15 mouse cellular contexts compared by ENCODE assay signal in the genomic region with DNA sequence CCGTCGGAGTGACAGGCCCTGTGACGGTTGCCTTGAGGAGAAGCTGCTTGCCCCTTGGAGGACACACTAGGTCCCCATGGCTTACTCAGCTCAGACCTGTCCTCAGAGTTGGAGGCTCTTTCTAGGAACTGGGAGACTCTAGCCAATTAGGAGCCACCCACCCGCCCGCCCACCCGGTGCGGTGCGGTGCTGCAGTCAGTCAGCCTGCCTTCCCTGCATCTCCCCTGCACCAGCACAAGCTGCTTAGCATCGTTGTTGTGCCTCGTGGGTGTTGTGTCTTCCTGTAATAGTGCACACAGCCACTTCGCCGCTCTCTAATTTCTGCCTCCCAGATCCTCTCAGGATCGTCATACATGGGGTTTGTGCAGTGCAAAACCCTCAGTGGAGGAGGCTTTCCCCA.
DNase-seq lines count a peak whose midpoint lies in the region; ATAC-seq lines count a peak whose summit lies in the region.
"Had no signal": no experiment of that assay in that cellular context is flagged by ENCODE, and none has a peak within 500 bp of the region (broad histone marks: within the 10 kb centered on the region; RNA-seq: fewer than 3 reads in every experiment).

No protein-coding gene starts in this region.

- no peaks in the 10 kb centered on the region for H3K27me3 ChIP-seq in kidney, embryonic 14.5 days (ENCODE audit: control insufficient read depth, insufficient read depth, low read length)
- H3K27me3 ChIP-seq in forebrain, embryonic 10.5 days (ENCODE audit: poor library complexity, severe bottlenecking): peaks cover 65% of the 10 kb centered on the region
- peaks cover 7% of the 10 kb centered on the region for H3K27me3 ChIP-seq in hindbrain, embryonic 12.5 days
- H3K27me3 ChIP-seq in midbrain, embryonic 15.5 days (replicated peaks): no peaks in the 10 kb centered on the region
- H3K27me3 ChIP-seq: intestine, embryonic 15.5 days had no signal

- H3K27ac ChIP-seq in kidney, embryonic 14.5 days (ENCODE audit: low read depth, low read length): no peak overlapping the region
- peak overlapping the region; percentile 62 for H3K27ac ChIP-seq in forebrain, embryonic 10.5 days
- H3K27ac ChIP-seq in hindbrain, embryonic 12.5 days: peak overlapping the region; percentile 71
- peak overlapping the region; percentile 75 for H3K27ac ChIP-seq in midbrain, embryonic 15.5 days
- H3K27ac ChIP-seq: heart, embryonic 10.5 days; intestine, embryonic 15.5 days; liver, embryonic 14.5 days had no signal

- H3K4me1 ChIP-seq in kidney, embryonic 14.5 days (ENCODE audit: control insufficient read depth, insufficient read depth, low read length): peaks cover 45% of the 10 kb centered on the region
- peaks cover 62% of the 10 kb centered on the region for H3K4me1 ChIP-seq in forebrain, embryonic 10.5 days
- H3K4me1 ChIP-seq in hindbrain, embryonic 12.5 days: peaks cover 62% of the 10 kb centered on the region
- peaks cover 63% of the 10 kb centered on the region for H3K4me1 ChIP-seq in midbrain, embryonic 15.5 days

- 58% methylated on average over 13 of the region's 13 CpGs for WGBS in kidney, embryonic 14.5 days
- WGBS in forebrain, embryonic 10.5 days: 36% methylated on average over 13 of the region's 13 CpGs
- 41% methylated on average over 13 of the region's 13 CpGs for WGBS in hindbrain, embryonic 12.5 days
- 20% methylated on average over 13 of the region's 13 CpGs for WGBS in midbrain, embryonic 15.5 days

- DNase-seq in kidney, postnatal 25 days: no peak
- DNase-seq in forebrain, embryonic 10.5 days (ENCODE audit: extremely low spot score, low spot score): no peak
- no peak for DNase-seq in layer of hippocampus, postnatal 14 days (ENCODE audit: low spot score in 2 of 2)
- DNase-seq in ovary, postnatal 36 days (ENCODE audit: low spot score): no peak
- no peak for DNase-seq in kidney, postnatal 14 days
- DNase-seq: adrenal gland, adult 2 months; cerebellum, adult 11 months; lung, postnatal 36 days; thymus, adult 18-20 months had no signal

- no peaks in the 10 kb centered on the region for H3K9me3 ChIP-seq in kidney, embryonic 14.5 days (ENCODE audit: control insufficient read depth, low read length)
- no peaks in the 10 kb centered on the region for H3K9me3 ChIP-seq in forebrain, embryonic 10.5 days
- H3K9me3 ChIP-seq in hindbrain, embryonic 12.5 days (replicated peaks): no peaks in the 10 kb centered on the region
- H3K9me3 ChIP-seq in midbrain, embryonic 15.5 days: no peaks in the 10 kb centered on the region
- H3K9me3 ChIP-seq: heart, embryonic 10.5 days; intestine, embryonic 15.5 days had no signal

- H3K9ac ChIP-seq in kidney, embryonic 14.5 days (ENCODE audit: low read depth, low read length): no peak overlapping the region
- H3K9ac ChIP-seq in hindbrain, embryonic 12.5 days: no peak overlapping the region
- H3K9ac ChIP-seq in midbrain, embryonic 15.5 days: no peak overlapping the region
- H3K9ac ChIP-seq: intestine, embryonic 15.5 days; liver, embryonic 14.5 days had no signal

- no peak overlapping the region for H3K4me2 ChIP-seq in kidney, embryonic 14.5 days (replicated peaks; ENCODE audit: low read depth, low read length)
- H3K4me2 ChIP-seq in hindbrain, embryonic 12.5 days (replicated peaks): no peak overlapping the region
- H3K4me2 ChIP-seq in midbrain, embryonic 15.5 days: peak overlapping the region; percentile 11
- H3K4me2 ChIP-seq: intestine, embryonic 15.5 days had no signal

- 0 out of 2 replicates have a peak, but pooled peaks have one; percentile 5 for ATAC-seq in kidney, embryonic 14.5 days (ENCODE audit: low FRiP score, low TSS enrichment)
- peak; percentile 13; the same call in 1 of the 2 replicates for ATAC-seq in hindbrain, embryonic 12.5 days (ENCODE audit: low FRiP score)
- peak; percentile 72 for ATAC-seq in midbrain, embryonic 15.5 days (replicated peaks)
- ATAC-seq: intestine, embryonic 15.5 days had no signal

- no peaks in the 10 kb centered on the region for H3K36me3 ChIP-seq in kidney, embryonic 14.5 days (ENCODE audit: control insufficient read depth, insufficient read depth, low read length)
- no peaks in the 10 kb centered on the region for H3K36me3 ChIP-seq in forebrain, embryonic 10.5 days (replicated peaks)
- H3K36me3 ChIP-seq in hindbrain, embryonic 12.5 days: no peaks in the 10 kb centered on the region
- H3K36me3 ChIP-seq in midbrain, embryonic 15.5 days (replicated peaks): no peaks in the 10 kb centered on the region
- H3K36me3 ChIP-seq: heart, embryonic 10.5 days; intestine, embryonic 15.5 days had no signal

- H3K4me3 ChIP-seq in kidney, embryonic 14.5 days (ENCODE audit: low read length): no peak overlapping the region
- no peak overlapping the region for H3K4me3 ChIP-seq in forebrain, embryonic 10.5 days
- no peak overlapping the region for H3K4me3 ChIP-seq in hindbrain, embryonic 12.5 days
- no peak overlapping the region for H3K4me3 ChIP-seq in midbrain, embryonic 15.5 days
- H3K4me3 ChIP-seq: heart, embryonic 10.5 days; intestine, embryonic 15.5 days had no signal

Comparison
In these comparisons a context has a peak if more than half of its experiments do, and no peak if none do; other contexts are left out.
1. ATAC-seq: peak in every context shown above with its lines; median percentile 72 in midbrain, embryonic 15.5 days; 13 in hindbrain, embryonic 12.5 days; 5 in kidney, embryonic 14.5 days.